Mouse (Mus musculus): ENCODE data around the gene Paqr3.

Gene Paqr3

DNA sequence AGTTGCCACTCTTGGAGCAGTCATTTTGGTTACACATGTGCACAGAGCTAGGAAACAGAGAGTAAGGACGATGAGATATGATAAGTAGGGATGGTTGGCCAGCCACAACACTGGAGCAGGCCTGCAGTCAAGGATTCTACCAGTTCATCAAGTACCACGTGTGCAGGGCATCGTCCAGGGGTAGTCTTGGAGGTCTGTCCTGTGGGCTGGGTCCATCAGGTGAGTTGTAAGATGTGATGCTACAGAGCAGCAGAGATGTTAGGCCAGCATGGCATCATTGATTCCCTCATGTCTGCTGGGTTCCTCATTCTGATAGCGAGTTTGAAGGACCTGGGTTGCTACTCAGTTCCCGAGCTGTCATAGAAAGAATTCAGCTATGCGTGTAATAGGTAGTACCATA lies 26.3 kb downstream of the Paqr3 start:
- DNase-seq (ENCODE audit: low read depth, low spot score) = no peak

DNA sequence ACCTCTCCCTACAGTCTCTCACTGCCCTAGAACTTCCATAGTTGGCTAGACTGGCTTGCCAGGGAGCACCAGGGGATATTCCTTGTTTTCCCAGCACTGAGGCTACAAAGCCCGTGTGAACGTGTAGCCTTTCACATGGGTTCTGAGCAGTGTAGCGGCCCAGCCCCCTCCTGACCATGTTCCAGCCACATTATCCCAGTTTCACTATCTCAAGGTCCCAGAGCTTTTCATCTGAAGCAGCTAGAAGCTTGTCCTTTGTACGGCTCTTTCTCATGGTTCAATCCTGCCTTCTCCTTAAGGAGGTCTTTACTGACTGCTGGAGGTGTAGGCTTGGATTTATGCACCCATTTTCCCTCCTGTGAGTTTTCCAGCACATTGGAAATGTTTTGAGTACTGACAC lies 26.9 kb downstream of the Paqr3 start:
- DNase-seq (ENCODE audit: low read depth, low spot score) = no peak

DNA sequence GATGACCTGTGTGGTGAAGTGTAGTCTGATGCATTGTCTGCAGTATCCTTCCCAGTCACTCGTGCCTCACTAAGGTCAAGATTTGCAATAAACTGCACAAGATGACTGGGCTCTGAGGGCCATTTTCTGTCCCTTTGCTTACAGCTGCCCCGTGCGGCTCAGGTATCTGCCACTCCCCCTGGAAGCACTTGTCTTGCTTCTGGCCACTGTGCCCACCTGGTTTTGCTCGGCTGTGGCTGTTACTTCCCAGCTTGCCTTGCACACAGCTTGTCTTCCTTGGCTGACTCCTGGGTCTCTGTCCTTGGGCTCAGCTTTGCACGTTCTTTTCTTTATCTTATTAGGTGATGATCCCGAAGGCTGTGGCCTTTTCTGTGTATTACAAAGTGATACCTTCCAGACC lies 27.7 kb downstream of the Paqr3 start:
- no peak for DNase-seq (ENCODE audit: low read depth, low spot score)

DNA sequence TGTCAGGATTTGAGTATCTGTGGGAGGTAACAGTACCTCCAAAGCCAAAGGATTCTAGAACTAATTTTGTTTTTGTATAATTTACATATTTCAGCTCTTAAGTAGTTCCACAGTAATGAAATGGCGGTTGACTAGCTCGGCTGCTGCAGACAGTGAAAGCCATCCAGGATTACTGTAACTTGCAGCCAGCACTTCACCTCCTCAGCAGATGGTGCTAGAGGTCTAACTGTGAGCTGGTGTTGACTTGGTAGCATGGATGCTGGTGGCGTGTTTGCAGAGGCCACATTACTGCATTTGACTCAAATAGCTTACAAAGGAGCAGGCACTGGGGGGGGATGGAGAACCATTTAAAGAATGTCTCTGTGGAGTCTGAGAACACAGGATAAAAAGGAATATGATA lies 29.9 kb downstream of the Paqr3 start:
- no peak for DNase-seq (ENCODE audit: low read depth, low spot score)

DNA sequence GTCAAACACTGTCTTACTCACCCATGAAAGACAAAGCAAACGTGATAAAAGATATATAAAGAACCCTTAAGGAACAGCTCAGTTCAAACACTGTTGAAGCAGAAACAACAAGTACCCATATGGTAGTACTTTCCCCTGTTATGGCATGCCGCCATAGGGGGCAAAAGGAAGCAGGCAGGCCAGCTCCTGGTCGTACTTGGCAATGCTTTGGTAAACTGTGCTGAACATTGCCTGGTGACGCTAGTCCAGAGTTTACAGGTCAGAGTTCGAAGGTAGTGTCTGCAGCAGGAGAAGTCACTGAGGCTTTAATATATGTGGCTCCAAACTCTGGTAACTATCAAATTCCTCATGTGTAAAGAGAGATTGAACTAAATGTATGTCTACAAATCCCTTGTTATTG lies 32.8 kb downstream of the Paqr3 start:
- DNase-seq (ENCODE audit: low read depth, low spot score) = no peak

DNA sequence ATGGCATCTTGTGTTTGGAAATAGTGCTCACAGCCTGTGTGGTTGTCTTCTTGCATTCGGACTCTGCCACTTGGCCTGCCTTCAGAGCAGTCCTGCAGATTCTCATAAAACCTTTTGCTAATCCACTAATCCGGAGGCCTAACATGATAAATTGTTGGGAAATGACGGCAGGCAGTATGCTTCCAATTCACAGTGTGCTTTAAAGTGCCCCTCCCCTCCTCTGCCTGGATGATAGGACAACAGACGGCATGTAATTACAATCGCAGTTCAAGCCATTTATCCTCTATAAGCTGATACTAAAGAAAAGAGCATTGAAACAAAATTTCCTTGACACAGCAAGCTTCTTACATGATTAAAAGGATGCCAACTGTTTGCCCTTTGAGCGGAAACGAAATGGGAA lies 33.7 kb downstream of the Paqr3 start:
- DNase-seq (ENCODE audit: low read depth, low spot score) = no peak

DNA sequence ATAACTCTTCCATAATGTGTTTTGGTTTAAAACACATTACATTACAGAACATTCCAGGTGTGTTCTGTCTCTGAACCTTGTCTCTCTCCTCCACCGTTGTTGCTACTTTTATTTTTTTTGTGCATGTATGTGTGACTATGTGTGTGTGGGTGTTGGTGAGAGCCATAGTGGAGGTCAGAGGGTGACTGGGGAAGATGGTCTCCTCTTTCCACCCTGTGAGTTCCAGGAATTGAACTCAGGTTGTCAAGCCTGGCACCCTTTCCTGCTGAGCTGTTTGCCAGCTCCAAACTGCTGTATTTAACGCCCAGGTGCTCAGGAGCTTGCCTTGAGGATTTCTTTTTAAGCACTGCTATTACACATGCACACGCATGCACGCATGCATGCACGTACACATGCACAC lies 35.2 kb downstream of the Paqr3 start:
- DNase-seq (ENCODE audit: low read depth, low spot score) = no peak

DNA sequence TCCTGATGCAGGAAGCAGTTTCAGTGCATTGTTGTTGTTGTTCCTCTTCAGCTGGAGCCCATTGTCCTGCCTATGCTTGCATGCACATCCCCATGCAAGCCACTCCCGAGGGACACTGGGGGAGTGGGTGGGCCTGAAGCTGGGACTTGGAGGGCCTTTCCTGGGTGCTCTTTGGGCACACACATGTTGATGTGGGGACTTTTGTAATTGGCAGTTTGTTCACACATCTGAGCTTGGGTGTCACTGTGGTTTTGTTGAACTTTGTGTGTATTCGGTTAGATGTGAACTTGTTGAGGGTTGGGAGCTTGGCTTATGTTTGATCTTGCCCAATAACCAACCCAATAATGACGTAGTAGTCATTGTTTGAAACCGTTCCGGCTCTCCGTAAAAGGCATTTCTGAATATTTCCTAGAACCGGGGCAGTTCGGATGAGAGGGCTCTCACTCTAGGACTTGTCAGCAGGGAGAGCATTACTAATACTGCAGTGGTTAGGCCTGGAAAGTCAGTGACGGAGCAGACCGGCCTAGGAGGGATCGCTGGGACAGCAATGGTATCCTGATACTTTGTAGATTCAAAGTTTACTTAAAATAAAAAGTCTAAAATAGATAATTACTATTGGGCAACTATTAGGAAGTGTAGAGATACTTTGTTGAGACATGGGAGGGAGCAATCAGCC lies 35.8 kb downstream of the Paqr3 start:
- no peak for DNase-seq (ENCODE audit: low read depth, low spot score)

DNA sequence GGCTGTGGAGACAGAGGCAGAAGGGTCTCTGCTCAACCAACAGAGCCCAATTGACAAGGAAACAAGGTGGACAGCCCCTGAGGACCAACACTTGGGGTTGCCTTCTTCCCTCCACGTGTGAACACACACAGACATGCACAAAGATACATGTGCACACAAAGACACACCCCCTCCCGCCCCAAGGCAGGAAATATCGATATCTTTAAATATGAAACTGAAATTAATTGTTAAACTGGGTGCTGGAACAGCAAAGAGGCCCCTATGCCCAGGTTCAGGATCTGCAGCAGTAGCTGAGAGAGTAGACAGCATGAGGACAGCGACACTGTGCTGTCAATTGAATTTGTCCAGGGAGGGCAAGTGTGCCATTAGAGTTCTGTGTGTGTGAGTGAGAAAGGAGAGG lies 45.6 kb downstream of the Paqr3 start:
- no peak for DNase-seq (ENCODE audit: low read depth, low spot score)

DNA sequence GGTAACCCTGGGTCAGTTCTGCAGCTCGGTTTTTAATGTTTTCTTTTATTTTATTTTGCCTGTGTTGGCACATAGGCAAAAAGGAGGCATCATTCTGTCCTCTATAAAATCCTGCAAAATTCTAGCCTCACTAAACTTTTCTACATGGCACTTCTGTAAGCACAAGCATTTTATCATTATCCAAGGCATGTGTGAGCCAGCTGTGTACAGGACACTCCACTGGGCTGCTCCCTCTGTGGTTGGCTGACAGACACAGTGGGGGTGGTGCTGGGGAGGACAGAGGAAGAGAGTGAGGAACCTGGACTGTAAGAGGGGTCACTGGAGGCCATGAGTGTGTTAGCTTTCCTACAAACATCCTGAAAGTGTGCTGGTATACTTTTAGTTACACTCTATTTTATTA lies 49.4 kb downstream of the Paqr3 start:
- no peak for DNase-seq (ENCODE audit: low read depth, low spot score)

DNA sequence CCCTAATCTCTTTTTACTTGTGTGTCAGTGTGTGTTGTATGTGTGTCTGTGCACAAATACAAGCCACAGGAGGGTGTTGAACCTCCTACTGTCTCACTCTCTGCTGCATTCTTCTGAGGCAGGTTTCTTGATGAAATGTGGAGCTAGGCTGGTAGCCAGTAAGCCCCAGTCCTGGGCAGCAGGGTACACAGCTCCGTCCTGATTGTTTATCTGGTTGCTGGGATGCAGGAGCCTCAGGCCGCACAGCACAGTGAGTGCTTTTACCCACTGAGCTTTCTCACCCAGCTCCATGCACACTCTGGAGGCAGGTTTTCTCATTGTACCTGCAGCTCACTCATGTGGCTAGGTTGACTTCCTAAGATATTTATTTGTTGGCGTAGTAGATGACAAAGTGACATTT lies 50.5 kb downstream of the Paqr3 start:
- DNase-seq (ENCODE audit: low read depth, low spot score) = no peak

DNA sequence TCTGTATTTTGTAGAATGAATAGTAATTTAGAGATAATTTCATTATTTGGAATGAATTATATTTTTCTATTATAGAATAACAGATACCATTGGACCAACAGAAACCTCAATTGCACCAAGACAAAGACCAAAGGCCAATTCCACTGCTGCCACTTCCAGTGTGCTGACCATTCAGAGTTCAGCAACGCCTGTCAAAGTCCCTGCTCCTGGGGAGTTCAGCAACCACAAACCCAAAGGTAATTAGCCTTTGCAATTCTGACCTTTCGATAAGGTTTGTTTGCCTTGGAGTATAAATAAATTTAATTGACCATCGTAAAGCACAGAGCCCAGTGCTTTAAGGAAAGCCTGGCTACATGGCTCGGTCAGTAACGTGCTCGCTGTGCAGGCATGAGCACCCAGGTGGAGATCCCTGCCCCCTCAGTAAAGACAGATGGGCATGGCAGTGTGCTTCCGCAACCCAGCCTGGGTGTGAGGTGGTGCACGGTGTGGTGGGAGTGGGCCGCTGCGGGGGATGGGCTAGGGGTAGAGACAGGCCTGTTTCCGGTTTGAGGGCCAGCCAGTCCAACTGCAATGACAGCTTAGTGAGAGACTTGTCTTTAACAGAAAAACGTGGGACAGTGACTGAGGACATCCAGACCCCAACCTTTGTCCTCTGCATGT lies 54.5 kb downstream of the Paqr3 start:
- no peak for DNase-seq (ENCODE audit: low read depth, low spot score)

DNA sequence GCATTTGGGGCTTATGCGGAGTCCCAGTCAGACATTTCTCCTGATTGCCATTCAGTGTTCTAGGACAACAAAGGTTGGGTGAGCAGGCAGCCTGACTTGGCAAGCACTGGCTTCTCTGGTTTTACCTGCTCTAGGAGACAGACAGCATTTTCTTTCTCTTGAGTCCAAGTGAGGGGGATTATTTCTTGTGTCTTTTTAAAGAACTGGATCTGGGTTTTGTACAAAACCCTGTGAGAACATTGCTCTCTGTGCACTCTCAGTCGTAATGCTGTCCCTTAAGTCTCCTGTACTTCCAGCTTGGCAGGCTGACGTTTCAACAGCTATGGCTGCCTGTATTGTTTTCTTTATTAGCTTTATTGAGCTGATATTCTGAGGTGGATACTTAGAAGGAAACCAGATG lies 55.0 kb downstream of the Paqr3 start:
- no peak for DNase-seq (ENCODE audit: low read depth, low spot score)

DNA sequence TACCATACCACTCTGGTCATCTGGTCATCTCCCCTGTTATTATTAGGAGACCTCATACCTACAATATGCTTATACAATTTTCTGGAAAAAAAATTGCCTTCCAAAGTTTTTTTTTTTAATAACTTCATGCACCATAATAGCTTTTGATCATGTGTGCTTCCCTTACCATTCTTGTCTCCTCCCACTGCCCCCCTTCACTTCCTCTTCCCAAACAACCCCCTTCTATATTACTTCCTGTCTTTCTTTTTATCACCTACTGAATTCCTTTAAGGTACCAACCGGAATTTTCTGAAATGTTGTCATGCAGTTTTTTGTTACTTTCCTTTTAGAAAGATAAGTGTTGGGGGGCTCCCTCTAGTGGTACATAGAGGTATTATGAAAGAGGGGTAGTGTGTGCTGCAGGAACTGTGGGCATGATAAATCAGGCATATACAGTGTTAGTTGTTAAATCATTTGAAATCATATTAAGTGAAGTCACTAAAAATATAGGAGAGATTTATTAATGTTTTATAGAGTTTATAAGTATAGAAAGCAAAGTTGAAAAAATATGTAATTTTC lies 55.8 kb downstream of the Paqr3 start:
- DNase-seq (ENCODE audit: low read depth, low spot score) = peak; percentile 52

DNA sequence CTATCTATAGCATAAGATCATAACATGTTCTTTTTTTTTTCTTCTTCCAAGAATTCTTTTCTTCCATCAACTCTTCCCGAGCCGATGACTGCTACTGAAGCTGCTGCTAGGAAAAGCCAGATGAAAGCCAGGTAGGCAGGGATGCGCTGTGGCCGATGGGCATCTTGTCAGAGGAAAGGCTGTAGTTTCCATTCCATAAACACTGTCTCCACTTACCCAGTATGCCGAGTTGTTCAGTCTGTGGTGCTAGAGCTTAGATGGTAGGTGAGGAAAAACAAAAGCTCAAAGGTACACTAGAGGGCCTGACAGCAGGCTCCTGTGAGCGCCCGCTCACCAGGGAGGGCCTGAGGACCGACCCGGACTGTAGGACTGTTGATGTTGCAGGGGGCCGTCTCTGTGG lies 56.6 kb downstream of the Paqr3 start:
- DNase-seq (ENCODE audit: low read depth, low spot score) = no peak

DNA sequence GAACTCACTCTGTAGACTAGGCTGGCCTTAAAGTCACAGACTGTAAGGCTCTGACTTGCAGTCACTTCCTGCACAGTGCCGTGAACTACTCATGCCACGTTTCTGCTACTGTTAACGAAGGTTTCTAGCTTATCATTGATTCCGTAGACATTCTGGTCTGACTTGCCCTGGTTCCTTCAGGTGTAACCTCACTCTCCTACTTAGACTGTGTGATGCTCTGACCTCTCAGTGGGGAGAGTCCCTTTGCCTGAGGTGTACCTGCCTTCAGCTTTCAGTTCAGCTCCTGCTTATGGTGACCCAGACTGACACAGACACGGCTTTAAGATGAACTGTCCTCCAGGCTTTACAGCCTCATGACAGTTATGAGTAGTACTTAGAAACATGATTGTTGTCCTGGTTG lies 57.2 kb downstream of the Paqr3 start:
- no peak for DNase-seq (ENCODE audit: low read depth, low spot score)

DNA sequence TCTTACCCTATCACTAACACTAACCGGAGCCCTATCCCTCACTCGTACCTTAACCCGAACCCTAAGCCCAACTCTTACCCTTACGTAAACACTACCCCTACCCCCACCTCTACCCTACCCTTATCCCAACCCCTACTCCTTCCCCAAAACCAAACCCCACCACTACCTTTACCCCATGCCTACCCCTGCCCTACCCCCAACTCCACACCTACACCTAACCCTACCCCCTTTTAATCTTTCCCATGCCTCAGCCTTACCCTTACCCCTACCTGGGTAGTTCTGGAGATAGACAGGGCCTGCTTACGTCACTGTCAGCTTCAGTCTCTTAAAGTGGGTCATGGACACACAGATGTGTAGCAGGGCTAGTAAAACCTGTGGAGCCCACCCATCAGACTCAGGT lies 62.5 kb downstream of the Paqr3 start:
- no peak for DNase-seq (ENCODE audit: low read depth, low spot score)

DNA sequence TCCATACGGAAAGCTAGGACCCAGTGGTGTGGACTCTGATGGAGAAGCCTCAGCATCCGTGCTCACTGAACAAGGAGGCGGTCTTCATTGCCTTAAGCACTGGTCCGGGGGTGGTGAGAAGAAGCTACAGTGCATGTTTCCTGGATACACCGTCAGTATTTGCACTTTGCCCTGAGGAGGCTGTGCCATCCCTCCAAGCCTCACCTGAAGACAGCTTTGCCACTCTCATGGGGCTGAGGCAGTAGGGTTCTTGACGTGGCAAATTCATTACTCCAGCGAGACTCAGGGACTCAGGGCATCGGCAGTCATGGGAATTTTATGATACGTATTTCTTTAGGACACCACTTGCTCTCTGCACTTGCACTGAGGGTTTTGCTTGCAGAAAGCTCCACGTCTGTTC lies 64.7 kb downstream of the Paqr3 start:
- no peak for DNase-seq (ENCODE audit: low read depth, low spot score)

DNA sequence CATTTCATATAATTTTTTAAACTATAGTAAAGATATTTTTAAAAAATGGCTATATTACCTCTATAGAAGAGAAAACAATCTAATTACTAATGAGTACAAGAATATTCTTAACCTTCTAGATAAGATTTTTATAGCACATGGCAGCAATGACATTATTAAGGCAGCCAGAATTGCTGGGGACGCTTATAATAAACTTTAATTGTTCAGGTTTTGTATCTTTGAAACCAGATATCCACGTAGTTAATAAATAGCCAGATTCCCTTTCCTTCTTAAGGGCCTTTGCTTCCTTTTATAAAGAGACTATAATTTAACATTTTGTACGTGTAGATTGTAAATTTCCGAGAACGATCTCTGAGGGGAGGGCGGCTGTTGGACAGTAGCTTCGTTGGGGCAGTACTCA lies 66.1 kb downstream of the Paqr3 start:
- DNase-seq (ENCODE audit: low read depth, low spot score) = no peak
